Mouse (Mus musculus): ENCODE measurements around the gene Usp5.

- no peak for TF ChIP-seq POLR2A (IDR thresholded peaks at IDR 0.05; ENCODE audit: low read depth, low read length)
- TF ChIP-seq CTCF (IDR thresholded peaks at IDR 0.05; ENCODE audit: extremely low read depth, insufficient read length, insufficient replicate concordance, low read depth, low read length): no peak
Measured at GRCm38 (mm10) chr6:124865766-124866362, 36.6 kb upstream of the Usp5 start.
